Mouse (Mus musculus) liver, postnatal 0 days (tissue): Measurements from ENCODE around the gene Slc15a1.

Source experiments
- CTCF ChIP-seq: sonication (generic); IDR thresholded peaks from 2 replicates; pipeline ENCODE4 v1.5.1; 2016; ENCODE audit warnings: antibody characterized with exemption, low read depth
- EP300 ChIP-seq: IDR thresholded peaks from 2 replicates; pipeline ENCODE4 v1.6.1; 2016; ENCODE audit warnings: antibody characterized with exemption, low read depth, mild to moderate bottlenecking

DNA sequence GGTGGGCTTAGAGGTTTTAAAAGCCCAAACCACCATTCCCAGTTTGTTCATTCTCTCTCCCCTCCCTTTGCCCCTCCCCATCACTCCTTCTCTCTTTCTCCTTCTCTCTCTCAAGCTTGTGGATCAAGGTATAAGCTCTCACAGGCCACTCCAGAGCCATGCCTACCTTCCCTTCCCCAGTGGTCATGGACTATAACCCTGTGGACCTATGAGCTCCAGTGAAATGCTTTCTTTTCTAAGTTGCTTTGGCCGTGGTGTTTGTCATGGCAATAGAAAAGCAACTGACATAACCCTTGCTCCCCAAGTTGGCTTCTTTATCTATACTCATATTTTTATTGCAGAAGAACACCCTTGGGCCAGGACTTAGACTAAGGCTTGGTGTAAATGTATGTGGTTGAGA, 7.3 kb downstream of the Slc15a1 start:
- TF ChIP-seq EP300 (no peak), CTCF (no peak)
